8 mouse cellular contexts compared by ENCODE assay signal in the genomic region with DNA sequence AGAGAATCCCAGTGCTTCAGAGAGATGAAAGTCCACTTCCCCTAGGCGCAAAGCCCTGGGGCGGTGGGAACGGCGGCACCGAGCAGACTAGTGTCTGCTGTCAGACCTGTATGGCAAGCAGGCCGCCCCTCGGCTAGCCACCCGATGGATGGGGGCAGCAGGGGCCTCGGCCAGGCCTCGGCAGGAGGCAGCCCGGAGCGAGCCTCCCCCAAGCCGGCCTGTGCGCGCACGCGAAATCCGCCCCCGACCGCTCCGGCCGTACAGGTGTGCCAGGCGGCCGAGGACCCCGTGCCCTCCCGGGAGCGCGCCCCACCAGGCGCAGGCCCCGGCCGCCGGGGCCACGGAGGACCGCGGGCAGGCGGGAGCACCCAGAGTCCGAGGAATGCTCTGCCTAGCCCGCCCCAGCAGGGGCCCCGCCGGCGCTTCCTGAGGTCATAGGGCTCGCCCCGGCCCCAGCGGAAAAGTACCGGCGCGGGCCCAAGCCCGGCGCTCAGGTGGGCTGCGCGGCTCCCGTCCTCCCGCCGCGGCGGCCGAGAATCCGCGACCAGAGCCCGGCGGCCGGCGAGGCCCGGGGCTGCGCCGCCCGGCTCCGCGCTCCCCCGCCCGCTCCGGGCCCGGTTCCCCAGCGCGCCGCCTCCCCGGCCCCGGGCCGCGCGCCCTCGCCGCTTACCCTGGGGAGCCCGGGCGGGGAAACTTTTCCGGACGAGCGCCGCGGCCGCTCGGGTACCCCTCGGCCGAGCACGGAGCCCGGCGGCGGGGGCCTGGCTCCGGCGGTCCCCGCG. TPM values are rescaled to one million over a fixed set of nuclear protein-coding genes. Genes with fewer than 3 reads are reported as not detected.
DNase-seq lines count a peak whose midpoint lies in the region; ATAC-seq and TF ChIP-seq lines count a peak whose summit lies in the region.

No protein-coding gene starts in this region.

- H3K27me3 ChIP-seq in forebrain, embryonic 12.5 days: peaks cover 25% of the 10 kb centered on the region
- no peaks in the 10 kb centered on the region for H3K27me3 ChIP-seq in hindbrain, embryonic 15.5 days
- H3K27me3 ChIP-seq in liver, adult 2 months (ENCODE audit: control insufficient read depth, insufficient read depth, low read length): no peaks in the 10 kb centered on the region
- no peaks in the 10 kb centered on the region for H3K27me3 ChIP-seq in midbrain, postnatal 0 days (ENCODE audit: insufficient read depth, low read length)

- peak; percentile 70 to 86 for DNase-seq in adrenal gland, adult (ENCODE audit: inconsistent age in 2 of 2, low spot score in 1 of 2)
- DNase-seq in adrenal gland, adult 8-10 months: no peak
- peak; percentile 64 to 75 for DNase-seq in adrenal gland, postnatal 36 days
- no peak for DNase-seq in liver, adult 2 months (ENCODE audit: extremely low read depth, low read depth, low spot score)
- no peak for DNase-seq in midbrain, postnatal 0 days (ENCODE audit: low spot score)
- DNase-seq in thymus, postnatal 36 days: peak; percentile 46 to 57

- TF ChIP-seq POLR2A in liver, adult 2 months (IDR thresholded peaks at IDR 0.05; ENCODE audit: extremely low read depth, insufficient read depth, low read length): peak; percentile 94

- peak overlapping the region; percentile 95 for H3K9ac ChIP-seq in forebrain, embryonic 12.5 days
- peak overlapping the region; percentile 90 for H3K9ac ChIP-seq in hindbrain, embryonic 15.5 days
- peak overlapping the region; percentile 98 for H3K9ac ChIP-seq in liver, adult 2 months (ENCODE audit: low read depth, low read length)
- peak overlapping the region; percentile 83 for H3K9ac ChIP-seq in midbrain, postnatal 0 days (replicated peaks; ENCODE audit: low read length, poor library complexity, severe bottlenecking)

- TF ChIP-seq CTCF in liver, adult 2 months (IDR thresholded peaks at IDR 0.05; ENCODE audit: low read depth, low read length): no peak
- no peak for TF ChIP-seq CTCF in midbrain, postnatal 0 days (IDR thresholded peaks at IDR 0.05)

- H3K9me3 ChIP-seq in forebrain, embryonic 12.5 days: no peaks in the 10 kb centered on the region
- H3K9me3 ChIP-seq in hindbrain, embryonic 15.5 days: no peaks in the 10 kb centered on the region
- no peaks in the 10 kb centered on the region for H3K9me3 ChIP-seq in midbrain, postnatal 0 days (ENCODE audit: low read length)

- WGBS in forebrain, embryonic 12.5 days: under 1% methylated on average over 78 of the region's 102 CpGs
- under 1% methylated on average over 52 of the region's 102 CpGs for WGBS in hindbrain, embryonic 15.5 days
- 2% methylated on average over 89 of the region's 102 CpGs for WGBS in liver, adult 2 months
- 0% methylated on average over 23 of the region's 102 CpGs for WGBS in midbrain, postnatal 0 days

- H3K4me1 ChIP-seq in forebrain, embryonic 12.5 days: peaks cover 28% of the 10 kb centered on the region
- H3K4me1 ChIP-seq in hindbrain, embryonic 15.5 days (replicated peaks): peaks cover 42% of the 10 kb centered on the region
- H3K4me1 ChIP-seq in liver, adult 2 months (ENCODE audit: control insufficient read depth, insufficient read depth, low read length): peaks cover 16% of the 10 kb centered on the region
- peaks cover 15% of the 10 kb centered on the region for H3K4me1 ChIP-seq in midbrain, postnatal 0 days (ENCODE audit: insufficient read depth, low read length)

- H3K79me2 ChIP-seq in liver, adult 2 months (ENCODE audit: control insufficient read depth, insufficient read depth, low read length): peaks cover 24% of the 10 kb centered on the region

- H3K4me2 ChIP-seq in forebrain, embryonic 12.5 days: peak overlapping the region; percentile 97
- H3K4me2 ChIP-seq in hindbrain, embryonic 15.5 days: peak overlapping the region; percentile 82
- peak overlapping the region; percentile 94 for H3K4me2 ChIP-seq in midbrain, postnatal 0 days (ENCODE audit: low read depth, low read length, poor library complexity, severe bottlenecking)

- H3K4me3 ChIP-seq in forebrain, embryonic 12.5 days (replicated peaks): peak overlapping the region; percentile 93
- H3K4me3 ChIP-seq in hindbrain, embryonic 15.5 days: peak overlapping the region; percentile 89
- peak overlapping the region; percentile 84 for H3K4me3 ChIP-seq in liver, adult 2 months (ENCODE audit: insufficient read depth, low read depth, low read length)
- peak overlapping the region; percentile 93 for H3K4me3 ChIP-seq in midbrain, postnatal 0 days (ENCODE audit: low read depth, low read length)

- H3K27ac ChIP-seq in forebrain, embryonic 12.5 days: peak overlapping the region; percentile 69; the same call in 1 of the 2 replicates
- peak overlapping the region; percentile 88 for H3K27ac ChIP-seq in hindbrain, embryonic 15.5 days (replicated peaks)
- H3K27ac ChIP-seq in liver, adult 2 months (replicated peaks; ENCODE audit: insufficient read depth, low read depth, low read length): peak overlapping the region; percentile 98
- peak overlapping the region; percentile 89 for H3K27ac ChIP-seq in midbrain, postnatal 0 days (ENCODE audit: low read depth, low read length)

- H3K36me3 ChIP-seq in forebrain, embryonic 12.5 days (replicated peaks): peaks cover 9% of the 10 kb centered on the region
- peaks cover 10% of the 10 kb centered on the region for H3K36me3 ChIP-seq in hindbrain, embryonic 15.5 days
- peaks cover 12% of the 10 kb centered on the region for H3K36me3 ChIP-seq in liver, adult 2 months (ENCODE audit: control insufficient read depth, insufficient read depth, low read length)
- peaks cover 7% of the 10 kb centered on the region; the same call in 1 of the 2 replicates for H3K36me3 ChIP-seq in midbrain, postnatal 0 days (ENCODE audit: insufficient read depth, low read length)

- peak; percentile 61 for ATAC-seq in forebrain, embryonic 12.5 days (ENCODE audit: low FRiP score)
- ATAC-seq in hindbrain, embryonic 15.5 days (ENCODE audit: low FRiP score, low read depth): peak; percentile 57
- ATAC-seq in midbrain, postnatal 0 days (ENCODE audit: low FRiP score): peak; percentile 45

RNA-seq across cellular contexts. Expression of gene Furin, which starts 3.2 kb away (rescaled TPM):
- 100 to 1,000 TPM; 153 to 192 (median 166) TPM for total RNA-seq in adrenal gland, adult 8-10 months (2022)
- total RNA-seq in adrenal gland, postnatal 36 days (2021): 100 to 1,000 TPM; 155 to 170 TPM
- 3.3 and 4.3 TPM in 2 replicates for polyA plus RNA-seq in forebrain, embryonic 12.5 days (2016; fragmentation: Nextera tagmentation; extraction: Ambion mirVana)
- polyA plus RNA-seq in hindbrain, embryonic 15.5 days (2015; fragmentation: Nextera tagmentation; extraction: Ambion mirVana): 5.9 and 6.4 TPM in 2 replicates
- 26.5 and 42.6 TPM in 2 replicates for total RNA-seq in liver, adult 2 months (2014; rRNA removed)
- 152 and 163 TPM in 2 replicates for polyA plus RNA-seq in liver, adult 2 months (2012; rRNA removed)
- total RNA-seq in midbrain, postnatal 0 days (2014; rRNA removed): 16.6 TPM in 2 replicates
- polyA plus RNA-seq in midbrain, postnatal 0 days (2015; fragmentation: Nextera tagmentation; extraction: Ambion mirVana): 5.0 and 6.0 TPM in 2 replicates

RNA-seq across cellular contexts. Expression of gene Fes, which starts 14.3 kb away (rescaled TPM):
- total RNA-seq in adrenal gland, adult 8-10 months (2022): 10 to 100 TPM in 3 of 4 experiments, 1 to 10 TPM in 1; 7.1 to 20.3 (median 15.2) TPM
- 10 to 100 TPM in 1 of 2 experiments, 1 to 10 TPM in 1; 7.5 to 11.4 TPM for total RNA-seq in adrenal gland, postnatal 36 days (2021)
- 6.6 and 7.4 TPM in 2 replicates for polyA plus RNA-seq in forebrain, embryonic 12.5 days (2016; fragmentation: Nextera tagmentation; extraction: Ambion mirVana)
- 3.7 and 5.0 TPM in 2 replicates for polyA plus RNA-seq in hindbrain, embryonic 15.5 days (2015; fragmentation: Nextera tagmentation; extraction: Ambion mirVana)
- total RNA-seq in liver, adult 2 months (2014; rRNA removed): 4.6 and 9.9 TPM in 2 replicates
- polyA plus RNA-seq in liver, adult 2 months (2012; rRNA removed): 5.8 and 9.6 TPM in 2 replicates
- total RNA-seq in midbrain, postnatal 0 days (2014; rRNA removed): 4.3 and 7.9 TPM in 2 replicates
- 3.1 and 3.7 TPM in 2 replicates for polyA plus RNA-seq in midbrain, postnatal 0 days (2015; fragmentation: Nextera tagmentation; extraction: Ambion mirVana)

RNA-seq across cellular contexts. Expression of gene Man2a2, which starts 30.9 kb away (rescaled TPM):
- 100 to 1,000 TPM in 3 of 4 experiments, 10 to 100 TPM in 1; 92.4 to 158 (median 132) TPM for total RNA-seq in adrenal gland, adult 8-10 months (2022)
- total RNA-seq in adrenal gland, postnatal 36 days (2021): 10 to 100 TPM; 81.4 to 94.8 TPM
- polyA plus RNA-seq in forebrain, embryonic 12.5 days (2016; fragmentation: Nextera tagmentation; extraction: Ambion mirVana): 23.8 and 26.0 TPM in 2 replicates
- 26.5 and 27.2 TPM in 2 replicates for polyA plus RNA-seq in hindbrain, embryonic 15.5 days (2015; fragmentation: Nextera tagmentation; extraction: Ambion mirVana)
- total RNA-seq in liver, adult 2 months (2014; rRNA removed): 9.3 and 13.2 TPM in 2 replicates
- 26.5 and 45.6 TPM in 2 replicates for polyA plus RNA-seq in liver, adult 2 months (2012; rRNA removed)
- total RNA-seq in midbrain, postnatal 0 days (2014; rRNA removed): 59.1 and 70.2 TPM in 2 replicates
- polyA plus RNA-seq in midbrain, postnatal 0 days (2015; fragmentation: Nextera tagmentation; extraction: Ambion mirVana): 13.7 and 16.6 TPM in 2 replicates

RNA-seq across cellular contexts. Expression of gene Hddc3, which starts 59.1 kb away (rescaled TPM):
- total RNA-seq in adrenal gland, adult 8-10 months (2022): 10 to 100 TPM; 29.7 to 43.1 (median 35.4) TPM
- total RNA-seq in adrenal gland, postnatal 36 days (2021): 10 to 100 TPM; 30.0 to 40.7 TPM
- polyA plus RNA-seq in forebrain, embryonic 12.5 days (2016; fragmentation: Nextera tagmentation; extraction: Ambion mirVana): 24.4 and 28.3 TPM in 2 replicates
- 21.9 and 22.7 TPM in 2 replicates for polyA plus RNA-seq in hindbrain, embryonic 15.5 days (2015; fragmentation: Nextera tagmentation; extraction: Ambion mirVana)
- total RNA-seq in liver, adult 2 months (2014; rRNA removed): 6.9 and 8.7 TPM in 2 replicates
- polyA plus RNA-seq in liver, adult 2 months (2012; rRNA removed): 28.3 and 58.2 TPM in 2 replicates
- 35.9 and 36.7 TPM in 2 replicates for total RNA-seq in midbrain, postnatal 0 days (2014; rRNA removed)
- polyA plus RNA-seq in midbrain, postnatal 0 days (2015; fragmentation: Nextera tagmentation; extraction: Ambion mirVana): 15.1 and 16.8 TPM in 2 replicates

Comparison
In these comparisons a context has a peak if more than half of its experiments do, and no peak if none do; other contexts are left out.
1. DNase-seq: peak in adrenal gland, adult (2 of 2), adrenal gland, postnatal 36 days (2 of 2) and thymus, postnatal 36 days (2 of 2); none in adrenal gland, adult 8-10 months (single experiment), liver, adult 2 months (single experiment) and midbrain, postnatal 0 days (single experiment).
2. Peak in every context shown above with its lines, with median percentiles within 50 percentile points of each other: ATAC-seq, H3K27ac ChIP-seq, H3K4me2 ChIP-seq, H3K4me3 ChIP-seq and H3K9ac ChIP-seq.